Comparison of ENCODE assay signal across 9 mouse cellular contexts in the genomic region with DNA sequence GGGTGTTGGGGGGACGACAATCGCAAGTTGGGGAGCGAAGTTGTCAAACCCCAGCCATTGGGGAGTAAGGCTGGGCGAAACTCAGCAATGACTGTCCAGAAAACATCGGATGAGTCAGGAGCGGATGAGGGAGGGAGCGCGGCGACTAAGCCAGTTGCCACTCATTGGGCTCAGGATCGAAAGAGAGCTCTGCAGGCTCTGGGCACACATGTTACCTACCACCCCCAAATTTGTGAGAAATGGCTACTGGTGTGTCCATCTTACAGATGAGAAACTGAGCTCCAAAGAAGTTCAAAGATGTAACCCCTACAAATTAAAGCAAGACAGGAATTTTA. TPM values are rescaled to one million over a fixed set of nuclear protein-coding genes. Genes with fewer than 3 reads are reported as not detected.
DNase-seq lines count a peak whose midpoint lies in the region; ATAC-seq and TF ChIP-seq lines count a peak whose summit lies in the region.
"Had no signal": no experiment of that assay in that cellular context is flagged by ENCODE, and none has a peak within 500 bp of the region (broad histone marks: within the 10 kb centered on the region; RNA-seq: fewer than 3 reads in every experiment).

No protein-coding gene starts in this region.

- peak overlapping the region; percentile 97 for H3K9ac ChIP-seq in kidney, postnatal 0 days (ENCODE audit: low read depth, low read length)
- H3K9ac ChIP-seq in hindbrain, postnatal 0 days (replicated peaks; ENCODE audit: low read length), result peak overlapping the region; percentile 79
- peak overlapping the region; percentile 95 for H3K9ac ChIP-seq in midbrain, postnatal 0 days (replicated peaks; ENCODE audit: low read length, poor library complexity, severe bottlenecking)

- H3K4me2 ChIP-seq in kidney, postnatal 0 days (ENCODE audit: low read length), result peak overlapping the region; percentile 86
- H3K4me2 ChIP-seq in hindbrain, postnatal 0 days (ENCODE audit: low read depth, low read length), result peak overlapping the region; percentile 89
- peak overlapping the region; percentile 91 for H3K4me2 ChIP-seq in midbrain, postnatal 0 days (ENCODE audit: low read depth, low read length, poor library complexity, severe bottlenecking)

- H3K4me1 ChIP-seq in kidney, postnatal 0 days (replicated peaks; ENCODE audit: insufficient read depth, low read length), result peaks cover 24% of the 10 kb centered on the region
- H3K4me1 ChIP-seq in bone marrow macrophage, adult 2 months (ENCODE audit: control insufficient read depth, insufficient read depth, low read length), result peaks cover 50% of the 10 kb centered on the region
- H3K4me1 ChIP-seq in hindbrain, postnatal 0 days (ENCODE audit: insufficient read depth, low read length), result peaks cover 12% of the 10 kb centered on the region
- peaks cover 9% of the 10 kb centered on the region for H3K4me1 ChIP-seq in midbrain, postnatal 0 days (ENCODE audit: insufficient read depth, low read length)

- no peaks in the 10 kb centered on the region for H3K9me3 ChIP-seq in kidney, postnatal 0 days (replicated peaks; ENCODE audit: low read length)
- no peaks in the 10 kb centered on the region for H3K9me3 ChIP-seq in hindbrain, postnatal 0 days (ENCODE audit: low read length)
- H3K9me3 ChIP-seq in midbrain, postnatal 0 days (ENCODE audit: low read length), result no peaks in the 10 kb centered on the region

- 0 out of 2 replicates have a peak, but pooled peaks have one; percentile 5 for ATAC-seq in kidney, postnatal 0 days (replicated peaks; ENCODE audit: low FRiP score, low read depth)
- peak; percentile 39; the same call in 1 of the 2 replicates for ATAC-seq in hindbrain, postnatal 0 days
- no peak; the same call in 1 of the 2 replicates for ATAC-seq in midbrain, postnatal 0 days (ENCODE audit: low FRiP score)
- no peak for ATAC-seq in frontal cortex, adult (ENCODE audit: low TSS enrichment)

- H3K36me3 ChIP-seq in kidney, postnatal 0 days (ENCODE audit: insufficient read depth, low read length), result 0 out of 2 replicates have a peak, but pooled peaks cover 3% of the 10 kb centered on the region
- no peaks in the 10 kb centered on the region for H3K36me3 ChIP-seq in hindbrain, postnatal 0 days (ENCODE audit: insufficient read depth, low read length)
- H3K36me3 ChIP-seq in midbrain, postnatal 0 days (ENCODE audit: insufficient read depth, low read length), result no peaks in the 10 kb centered on the region

- no peaks in the 10 kb centered on the region for H3K27me3 ChIP-seq in kidney, postnatal 0 days (ENCODE audit: insufficient read depth, low read length)
- no peaks in the 10 kb centered on the region; the same call in 1 of the 2 replicates for H3K27me3 ChIP-seq in hindbrain, postnatal 0 days (ENCODE audit: insufficient read depth, low read length)
- no peaks in the 10 kb centered on the region for H3K27me3 ChIP-seq in midbrain, postnatal 0 days (ENCODE audit: insufficient read depth, low read length)

- H3K4me3 ChIP-seq in kidney, postnatal 0 days (replicated peaks; ENCODE audit: low read depth, low read length), result peak overlapping the region; percentile 86
- peak overlapping the region; percentile 95 for H3K4me3 ChIP-seq in bone marrow macrophage, adult 2 months (ENCODE audit: insufficient read depth, low read length)
- H3K4me3 ChIP-seq in hindbrain, postnatal 0 days (ENCODE audit: low read length), result peak overlapping the region; percentile 69
- H3K4me3 ChIP-seq in midbrain, postnatal 0 days (ENCODE audit: low read depth, low read length), result peak overlapping the region; percentile 86

- WGBS in kidney, postnatal 0 days, result 3% methylated on average over 10 of the region's 10 CpGs
- 1% methylated on average over 10 of the region's 10 CpGs for WGBS in hindbrain, postnatal 0 days
- WGBS in midbrain, postnatal 0 days, result under 1% methylated on average over 8 of the region's 10 CpGs

- H3K27ac ChIP-seq in kidney, postnatal 0 days, result peak overlapping the region; percentile 95
- no peak overlapping the region for H3K27ac ChIP-seq in bone marrow macrophage, adult 2 months (ENCODE audit: insufficient read depth, low read depth, low read length)
- peak overlapping the region; percentile 85; the same call in 1 of the 2 replicates for H3K27ac ChIP-seq in hindbrain, postnatal 0 days
- H3K27ac ChIP-seq in midbrain, postnatal 0 days (ENCODE audit: low read depth, low read length), result peak overlapping the region; percentile 81

- no peak for DNase-seq in kidney, postnatal 0 days (ENCODE audit: low spot score)
- no peak for DNase-seq in kidney, postnatal 10 days
- DNase-seq in hindbrain, postnatal 0 days (ENCODE audit: low spot score), result no peak
- no peak for DNase-seq in midbrain, postnatal 0 days (ENCODE audit: low spot score)
- no peak for DNase-seq in cerebellum, adult 11 months
- no peak for DNase-seq in urinary bladder, postnatal 14 days (ENCODE audit: low spot score)

- no peak for TF ChIP-seq POLR2A in bone marrow macrophage, adult 2 months (IDR thresholded peaks at IDR 0.05; ENCODE audit: borderline replicate concordance, low read depth, low read length)

- TF ChIP-seq CTCF in kidney, postnatal 0 days (IDR thresholded peaks at IDR 0.05; ENCODE audit: low read depth), result no peak
- no peak for TF ChIP-seq CTCF in bone marrow macrophage, adult 2 months (IDR thresholded peaks at IDR 0.05; ENCODE audit: low read depth, low read length)
- TF ChIP-seq CTCF in hindbrain, postnatal 0 days (IDR thresholded peaks at IDR 0.05; ENCODE audit: low read depth), result no peak
- no peak for TF ChIP-seq CTCF in midbrain, postnatal 0 days (IDR thresholded peaks at IDR 0.05)

RNA-seq across cellular contexts. Expression of a gene that starts 0.2 kb away (rescaled TPM):
- polyA plus RNA-seq in kidney, postnatal 0 days (2015; fragmentation: Nextera tagmentation; extraction: Ambion mirVana), result 95.1 and 106 TPM in 2 replicates
- polyA plus RNA-seq in bone marrow macrophage, adult 2 months (2012; ENCODE audit: insufficient read depth, insufficient read length, missing spikeins), result 132 and 135 TPM in 2 replicates
- total RNA-seq in hindbrain, postnatal 0 days (2014; rRNA removed), result 79.7 and 87.2 TPM in 2 replicates
- polyA plus RNA-seq in hindbrain, postnatal 0 days (2015; fragmentation: Nextera tagmentation; extraction: Ambion mirVana), result 82.2 and 83.7 TPM in 2 replicates
- 84.3 and 88.2 TPM in 2 replicates for total RNA-seq in midbrain, postnatal 0 days (2014; rRNA removed)
- polyA plus RNA-seq in midbrain, postnatal 0 days (2015; fragmentation: Nextera tagmentation; extraction: Ambion mirVana), result 78.6 and 82.1 TPM in 2 replicates

RNA-seq across cellular contexts. Expression of a gene that starts 47.2 kb away (rescaled TPM):
- 0.11 and 0.13 TPM in 2 replicates for polyA plus RNA-seq in kidney, postnatal 0 days (2015; fragmentation: Nextera tagmentation; extraction: Ambion mirVana)
- polyA plus RNA-seq in bone marrow macrophage, adult 2 months (2012; ENCODE audit: insufficient read depth, insufficient read length, missing spikeins), result not detected in 2 replicates
- total RNA-seq in hindbrain, postnatal 0 days (2014; rRNA removed), result not detected in 2 replicates
- polyA plus RNA-seq in hindbrain, postnatal 0 days (2015; fragmentation: Nextera tagmentation; extraction: Ambion mirVana), result not detected in 2 replicates
- total RNA-seq in midbrain, postnatal 0 days (2014; rRNA removed), result 0.28 TPM in 1 of 2 replicates, not detected in the other
- 0.11 and 0.31 TPM in 2 replicates for polyA plus RNA-seq in midbrain, postnatal 0 days (2015; fragmentation: Nextera tagmentation; extraction: Ambion mirVana)
- total RNA-seq: adrenal gland, postnatal 10 days had no signal

Comparison
In these comparisons a context has a peak if more than half of its experiments do, and no peak if none do; other contexts are left out.
1. ATAC-seq: peak in kidney, postnatal 0 days (single experiment) and hindbrain, postnatal 0 days (single experiment); none in midbrain, postnatal 0 days (single experiment) and frontal cortex, adult (single experiment).
2. Peak in every context shown above with its lines, with median percentiles within 50 percentile points of each other: H3K4me2 ChIP-seq, H3K4me3 ChIP-seq and H3K9ac ChIP-seq.